Mouse (Mus musculus) CH12.LX (cell line): ENCODE results near the gene Slc22a14.

Source experiments
- CHD2 ChIP-seq: IDR thresholded peaks from 2 replicates; pipeline ENCODE4 v1.6.1; 2011; ENCODE audit warnings: low read length, improper control_type of control experiment
- CTCF ChIP-seq, 2 experiments: IDR thresholded peaks in 1 of 2; conservative IDR thresholded peaks in 1 of 2; 2 replicates each; pipeline ENCODE4 v1.5.1; 2011 to 2012; ENCODE audit warnings: low read depth in 2 of 2, low read length in 2 of 2, improper control_type of control experiment in 1 of 2, inconsistent platforms in 1 of 2, mild to moderate bottlenecking in 1 of 2, moderate library complexity in 1 of 2
- E2F4 ChIP-seq: IDR thresholded peaks from 2 replicates; pipeline ENCODE4 v1.6.1; 2011; ENCODE audit warnings: low read depth, low read length, improper control_type of control experiment; ENCODE audit not compliant: insufficient replicate concordance
- HCFC1 ChIP-seq: IDR thresholded peaks from 2 replicates; pipeline ENCODE4 v1.6.1; 2012; ENCODE audit warnings: low read depth, mild to moderate bottlenecking, inconsistent platforms, low read length, improper control_type of control experiment
- NELFE ChIP-seq: IDR thresholded peaks from 2 replicates; pipeline ENCODE4 v1.6.1; 2011; ENCODE audit warnings: low read depth, low read length, improper control_type of control experiment
- NRF1 ChIP-seq: IDR thresholded peaks from 2 replicates; pipeline ENCODE4 v1.6.1; 2014; ENCODE audit warnings: low read depth, mild to moderate bottlenecking, inconsistent platforms, low read length, improper control_type of control experiment, moderate library complexity
- POLR2A ChIP-seq: IDR thresholded peaks from 2 replicates; pipeline ENCODE4 v1.6.1; 2011; ENCODE audit warnings: low read depth, mild to moderate bottlenecking, improper control_type of control experiment, low read length
- RCOR1 ChIP-seq: conservative IDR thresholded peaks from 2 replicates; pipeline ENCODE4 v1.6.1; 2012; ENCODE audit warnings: low read depth, mild to moderate bottlenecking, inconsistent platforms, low read length, improper control_type of control experiment
- USF1 ChIP-seq: IDR thresholded peaks from 2 replicates; pipeline ENCODE4 v1.6.1; 2014; ENCODE audit warnings: low read depth, mild to moderate bottlenecking, inconsistent platforms, low read length, improper control_type of control experiment
- ZMIZ1 ChIP-seq: IDR thresholded peaks from 2 replicates; pipeline ENCODE4 v1.6.1; 2012; ENCODE audit warnings: low read depth, mild to moderate bottlenecking, inconsistent platforms, low read length, improper control_type of control experiment
- ZNF384 ChIP-seq: IDR thresholded peaks from 2 replicates; pipeline ENCODE4 v1.6.1; 2012; ENCODE audit warnings: low read depth, low read length, improper control_type of control experiment, inconsistent platforms

GRCm38 (mm10) chr9:119201653-119202052 lies 163.7 kb downstream of the Slc22a14 start:
- TF ChIP-seq CTCF (conservative IDR thresholded peaks at IDR 0.05 in 1 of 2, IDR thresholded peaks at IDR 0.05 in 1 of 2; ENCODE audit: low read depth in 2 of 2, low read length in 2 of 2) (no peak), NRF1 (no peak), ZMIZ1 (no peak), POLR2A (no peak), NELFE (no peak), USF1 (no peak), RCOR1 (no peak), HCFC1 (no peak), CHD2 (no peak), E2F4 (no peak), ZNF384 (no peak)
